Mouse (Mus musculus) ovary, adult 18-20 months (tissue): ENCODE data around the gene Agmo.

Experiments
- DNase-seq: peaks from one replicate; pipeline ENCODE4 v3.0.0; 2022; ENCODE audit warnings: low spot score, mixed read lengths

Gene Agmo

DNA sequence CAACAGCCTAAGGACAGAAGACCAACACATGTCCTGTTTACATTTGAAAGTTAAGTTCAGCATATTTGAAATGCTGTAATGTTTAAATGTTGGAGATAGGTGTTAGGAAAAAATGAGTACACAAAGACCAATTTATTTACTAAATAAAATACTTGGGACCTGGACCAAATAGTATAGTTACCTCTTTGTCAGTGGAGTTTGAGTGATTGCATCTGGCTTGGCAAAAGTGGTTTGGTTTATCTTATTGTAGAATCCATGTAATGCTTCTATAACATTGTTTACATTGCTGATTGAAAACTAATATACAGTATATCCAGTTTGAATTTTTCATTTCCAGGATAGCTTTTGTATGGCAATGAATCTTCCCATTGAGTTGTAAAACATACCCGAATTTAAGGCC, 193.0 kb downstream of the Agmo start:
- DNase-seq: no peak

DNA sequence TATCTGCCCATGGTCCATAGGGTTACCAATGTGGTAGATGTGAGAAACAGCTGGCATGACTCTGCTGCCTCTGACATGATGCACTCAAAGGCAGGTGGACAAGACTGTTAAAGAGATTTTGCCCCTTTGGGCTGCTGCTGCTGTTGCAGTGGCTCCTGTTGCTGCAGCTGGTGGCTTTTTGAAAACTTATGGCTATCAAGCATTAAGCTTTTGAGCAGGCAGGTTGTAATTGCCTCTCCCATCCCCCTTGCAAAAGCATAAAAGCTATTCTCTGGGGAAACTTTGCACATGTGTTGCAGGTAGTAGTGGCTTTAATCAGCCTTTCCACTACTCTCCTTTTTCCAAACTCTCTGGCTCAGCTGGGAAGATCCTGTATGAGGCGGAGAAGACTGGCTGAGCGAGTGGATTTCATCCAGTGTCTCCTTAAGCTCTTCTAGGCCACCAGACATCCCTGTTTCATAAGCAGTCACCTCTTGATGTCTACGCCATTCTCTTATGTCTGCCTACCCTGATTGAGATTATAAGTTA, 201.1 kb downstream of the Agmo start:
- no peak for DNase-seq

DNA sequence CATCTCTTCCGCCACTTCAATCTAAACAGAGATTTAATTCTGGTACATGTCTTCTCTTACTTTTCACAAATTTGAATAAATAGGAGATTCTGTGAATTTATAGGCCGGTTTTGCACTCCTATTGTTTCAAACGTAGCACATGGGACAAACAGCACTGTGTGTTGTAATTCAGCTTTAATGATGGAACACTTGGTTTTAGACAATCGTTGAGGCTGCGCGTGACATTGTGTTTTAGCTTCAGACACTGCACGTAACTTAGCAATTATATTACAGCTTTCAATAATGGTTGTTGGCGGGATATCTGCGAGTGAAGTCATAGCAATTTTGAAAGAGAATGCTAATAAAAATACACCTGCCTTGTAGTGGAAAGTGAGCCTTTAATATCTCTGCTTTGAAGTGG, 203.8 kb downstream of the Agmo start:
- DNase-seq: no peak

DNA sequence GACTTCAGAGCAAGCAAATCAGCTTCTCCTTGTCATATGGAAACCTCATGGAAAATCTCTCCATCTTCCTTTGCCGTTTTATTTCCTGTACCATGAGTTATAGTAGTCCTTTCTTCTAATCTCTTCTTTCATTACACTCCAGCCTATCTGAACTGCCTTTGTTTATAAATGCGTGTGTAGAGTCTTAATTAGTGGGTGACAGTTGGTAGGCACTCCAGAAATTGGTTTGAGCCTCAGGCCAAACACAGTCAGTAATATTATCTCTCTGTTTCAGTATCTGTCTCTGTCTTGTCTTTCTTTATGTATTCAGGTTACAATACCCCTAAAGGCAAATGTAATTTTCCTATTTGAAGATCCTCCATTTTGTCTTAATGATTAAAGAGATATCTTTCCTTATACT, 208.2 kb downstream of the Agmo start:
- no peak for DNase-seq

DNA sequence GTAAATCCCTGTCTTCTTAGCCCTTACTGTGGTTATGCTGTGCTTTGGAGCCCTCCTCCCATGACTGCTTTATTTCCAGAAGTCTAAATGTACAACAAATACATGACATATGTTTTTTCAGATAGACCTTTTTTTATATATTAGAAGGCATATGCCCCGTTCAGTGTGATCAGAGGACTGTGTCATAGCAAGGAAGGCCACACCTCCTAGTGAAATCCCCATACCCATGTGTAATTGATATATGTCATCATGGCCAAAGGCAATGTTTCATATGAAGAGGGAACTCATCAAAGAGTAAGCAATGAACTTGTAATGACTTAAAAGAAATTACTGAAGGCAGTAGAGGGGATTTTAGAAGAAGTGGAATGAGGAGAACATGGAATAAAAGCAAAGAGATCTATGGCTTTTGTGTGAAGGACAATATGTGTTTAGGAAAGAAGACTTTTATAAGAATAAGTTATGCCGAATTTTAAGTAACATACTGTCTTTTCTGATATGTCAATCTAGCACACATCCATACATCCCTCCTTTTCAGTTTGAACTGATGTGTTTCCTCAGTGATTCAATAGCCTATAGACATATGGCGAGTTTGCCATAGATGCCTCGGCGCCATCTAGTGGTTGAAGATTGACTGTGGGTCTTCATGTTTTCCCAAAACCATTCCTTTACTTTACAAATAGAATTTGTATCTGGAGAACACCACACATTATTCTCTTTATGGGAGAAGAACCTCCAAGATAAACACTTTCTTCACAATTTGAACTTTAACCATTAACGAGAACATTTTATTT, 209.1 kb downstream of the Agmo start:
- no peak for DNase-seq

DNA sequence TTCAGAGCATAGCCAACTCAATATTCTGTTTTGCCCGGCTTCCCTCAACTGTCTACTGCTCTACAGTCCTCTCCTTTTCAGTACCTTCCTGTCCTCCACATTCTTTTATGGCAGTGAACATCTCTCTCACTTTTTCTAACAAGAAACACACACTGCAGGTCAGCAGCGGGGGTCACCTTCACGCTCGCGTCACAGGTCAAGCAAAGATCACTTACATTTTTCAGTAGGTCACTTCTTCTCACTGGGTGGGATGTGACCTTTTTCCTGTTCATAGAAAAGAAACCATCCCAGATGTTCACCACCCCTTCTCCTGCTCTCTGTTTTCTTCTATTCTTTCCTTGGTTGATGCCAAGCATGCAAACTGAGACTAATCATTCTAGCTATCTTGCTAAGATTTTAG, 230.2 kb downstream of the Agmo start:
- no peak for DNase-seq

DNA sequence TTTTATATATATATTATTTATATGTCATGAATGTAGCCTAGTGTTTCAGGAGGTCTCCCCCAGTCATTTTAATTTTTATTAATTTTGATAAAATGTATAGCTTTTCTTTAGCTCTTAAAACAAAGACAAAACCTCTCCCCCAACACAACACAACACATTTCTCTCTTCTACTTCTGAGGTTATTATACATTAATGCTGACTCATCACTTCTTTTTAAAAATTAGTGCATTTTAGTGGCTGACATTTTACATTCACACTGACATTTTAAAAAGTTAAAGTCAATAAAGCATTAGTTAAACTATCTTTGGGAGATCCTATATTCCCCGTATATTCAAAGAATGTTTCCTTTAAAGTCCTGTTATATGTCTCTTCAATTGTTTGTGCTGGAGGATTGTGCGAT, 235.4 kb downstream of the Agmo start:
- DNase-seq: no peak

DNA sequence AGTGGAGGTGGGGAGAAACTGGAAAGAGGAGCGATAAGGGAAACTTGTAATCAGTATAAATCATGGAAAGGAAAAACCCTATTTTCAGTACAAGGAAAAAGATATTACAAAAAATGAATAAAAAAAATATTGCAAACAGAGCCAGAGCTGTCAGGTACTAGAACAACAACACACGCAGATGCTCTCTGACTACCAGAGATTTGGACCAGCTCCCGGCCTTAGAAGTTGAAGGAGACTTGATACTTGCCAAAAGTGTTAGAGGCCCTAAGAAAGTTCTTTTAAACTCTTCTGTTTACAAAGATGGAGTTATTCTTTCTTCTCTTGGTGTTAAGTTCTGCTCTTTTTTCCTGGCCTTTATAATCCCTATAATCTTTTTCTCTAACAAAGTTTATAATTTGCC, 246.6 kb downstream of the Agmo start:
- DNase-seq: no peak

DNA sequence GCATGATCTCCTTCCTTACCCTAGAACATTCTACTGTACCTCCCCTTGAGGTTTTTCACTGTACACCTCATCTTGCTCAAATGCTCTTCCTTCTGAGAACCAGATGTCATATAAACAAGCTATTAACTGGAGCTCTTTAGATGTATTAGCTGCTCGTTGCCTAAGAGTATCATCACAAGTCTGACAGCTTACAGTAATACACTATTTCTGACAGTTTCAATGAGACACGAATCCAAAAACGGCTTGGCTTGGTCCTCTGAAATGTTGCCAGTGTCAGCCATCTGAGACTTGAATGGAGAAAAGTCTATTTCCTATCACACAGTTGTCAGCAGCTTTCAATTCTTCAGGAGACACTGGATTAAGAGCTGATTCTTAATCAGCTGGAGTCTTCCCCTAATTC, 257.4 kb downstream of the Agmo start:
- DNase-seq: no peak

DNA sequence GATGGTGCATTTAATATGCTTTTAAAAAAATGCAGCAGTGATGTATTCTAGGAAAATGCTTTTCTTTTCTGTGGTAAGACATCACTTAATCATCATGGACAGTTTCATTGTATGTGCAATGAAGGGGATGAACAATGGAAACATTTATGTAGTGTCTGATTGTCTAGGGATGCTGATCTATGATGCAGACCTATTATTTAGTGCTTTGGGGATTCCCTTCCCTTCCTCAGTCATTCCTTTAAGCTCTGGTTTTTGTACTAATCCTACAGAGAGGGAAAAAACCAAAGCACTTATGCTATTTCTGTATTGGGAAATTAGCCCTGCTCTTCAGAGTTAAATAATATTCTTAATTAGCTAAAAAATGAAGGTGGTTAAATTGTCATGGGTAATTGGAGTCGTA, 266.0 kb downstream of the Agmo start:
- no peak for DNase-seq

DNA sequence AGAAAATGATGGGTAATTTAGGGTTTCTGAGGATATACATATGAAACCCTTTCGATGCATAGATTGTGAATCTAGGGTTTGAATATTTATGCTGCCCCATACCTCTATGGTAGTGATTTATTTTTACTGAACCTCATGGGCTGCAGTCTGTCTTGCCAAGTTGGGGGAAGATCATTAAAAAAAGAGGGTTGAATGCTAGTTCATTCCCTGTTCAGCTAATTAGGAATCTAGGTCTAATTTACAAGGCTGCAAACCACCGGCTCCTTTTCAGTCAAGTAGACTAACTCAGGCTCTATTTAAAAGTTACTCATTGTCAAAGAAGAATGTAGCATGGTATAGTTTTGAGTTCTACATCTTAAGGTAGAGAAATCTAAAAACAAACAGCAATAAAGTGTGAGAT, 266.4 kb downstream of the Agmo start:
- DNase-seq: no peak

DNA sequence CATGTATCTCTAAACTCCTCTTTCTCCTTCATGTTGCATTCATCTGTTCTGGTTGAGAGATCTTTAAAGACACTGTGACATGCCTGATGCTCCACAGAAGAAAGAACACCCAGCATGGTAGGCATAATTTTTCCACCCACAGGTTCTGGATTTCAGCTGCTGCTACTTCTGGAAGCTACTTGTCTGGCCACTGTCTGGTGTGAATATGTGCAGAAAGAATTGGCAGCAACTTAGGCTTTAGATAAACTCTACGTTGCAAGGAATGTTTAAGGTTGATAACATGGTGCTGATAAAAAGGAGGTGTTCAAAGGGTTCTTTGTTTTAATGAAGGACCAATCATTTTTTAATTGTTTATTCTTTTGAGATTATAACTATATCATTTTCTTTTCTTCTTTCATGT, 280.3 kb downstream of the Agmo start:
- no peak for DNase-seq

DNA sequence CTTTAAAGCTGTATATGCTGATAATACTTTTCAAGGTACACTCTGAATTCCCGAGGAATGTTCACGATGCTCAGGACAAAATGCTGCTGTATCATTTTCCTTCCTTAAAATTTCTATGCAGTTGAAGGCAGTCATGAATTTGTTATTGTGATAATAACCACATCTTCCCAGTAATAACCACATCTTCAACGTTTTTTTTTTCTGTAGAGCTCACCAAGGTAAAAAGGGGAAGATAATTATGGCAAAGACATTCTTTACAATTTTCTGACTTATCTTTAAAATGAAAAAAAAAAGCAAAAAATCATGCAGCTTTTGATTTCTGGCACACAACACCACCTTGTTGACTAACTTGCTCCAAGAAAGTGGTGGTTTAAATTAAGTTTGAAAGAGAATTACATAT, 283.2 kb downstream of the Agmo start:
- DNase-seq: no peak

DNA sequence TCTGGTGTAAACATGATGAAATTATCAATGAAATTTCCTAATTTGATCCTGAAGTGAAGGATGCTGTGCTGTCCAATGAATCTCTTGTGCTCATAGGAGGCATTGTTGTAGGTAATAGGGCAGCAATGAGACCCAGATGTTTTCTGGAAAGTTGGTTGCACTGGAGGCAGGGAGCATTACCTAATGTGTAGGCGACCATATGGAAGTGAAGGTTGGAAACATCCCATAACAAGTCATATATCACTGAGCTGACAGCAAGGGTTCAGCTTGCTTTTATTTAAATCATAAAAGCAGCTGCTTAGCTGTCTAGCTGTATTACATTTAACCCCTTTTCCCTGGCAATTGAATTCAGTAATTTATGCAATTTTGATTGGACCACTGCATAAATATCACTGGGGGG, 299.6 kb downstream of the Agmo start:
- no peak for DNase-seq

DNA sequence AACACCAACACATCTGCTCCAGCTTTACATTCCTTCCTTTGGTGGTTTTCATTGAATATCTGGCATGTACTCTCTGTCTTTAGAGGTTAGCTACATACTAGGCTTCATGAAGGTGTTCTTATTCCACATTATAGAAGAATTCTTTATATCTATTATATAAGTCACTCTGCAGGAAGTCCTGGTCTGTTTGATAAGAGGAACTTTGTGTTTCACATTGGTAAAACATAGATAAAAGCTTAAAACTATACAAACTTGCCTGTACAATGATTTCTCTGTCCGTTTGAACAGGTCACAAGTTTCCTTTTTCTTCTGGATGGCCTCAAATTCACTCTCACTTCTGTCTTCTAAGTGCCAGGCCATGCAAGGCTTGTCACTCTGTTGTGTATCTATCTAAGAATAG, 316.8 kb downstream of the Agmo start:
- no peak for DNase-seq

DNA sequence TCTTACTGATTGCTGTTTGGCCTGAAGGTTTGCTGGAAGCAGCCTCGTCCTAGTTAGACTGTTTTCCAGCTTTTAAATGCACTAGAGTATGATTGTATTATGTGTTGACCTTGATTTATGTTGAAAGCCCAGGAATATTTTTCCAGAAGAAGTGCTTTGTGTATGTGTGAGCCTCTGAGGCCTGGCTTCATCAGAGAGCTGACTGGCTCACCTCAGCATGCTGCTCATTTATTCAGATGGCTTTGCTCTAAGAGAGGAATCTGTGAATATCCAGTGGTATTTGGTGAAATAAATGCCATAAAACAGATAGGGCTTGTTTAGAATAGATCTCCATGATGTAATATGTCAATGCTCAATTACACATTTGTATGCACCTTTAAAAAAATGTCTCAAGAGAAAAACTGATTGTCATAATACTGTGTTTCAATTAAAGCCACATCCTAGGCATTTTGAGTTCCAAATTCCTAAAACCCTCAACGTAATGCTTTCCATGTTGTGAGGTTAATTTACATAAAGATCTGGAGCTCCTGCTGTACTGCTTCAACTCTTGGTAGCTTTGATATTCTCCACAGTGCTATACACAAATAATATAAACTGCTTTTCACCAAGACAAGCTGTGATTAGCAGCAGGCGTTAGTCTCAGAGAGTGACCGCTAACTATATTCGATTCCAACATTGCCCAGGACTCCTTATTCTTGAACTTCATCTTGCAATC, 324.6 kb downstream of the Agmo start:
- no peak for DNase-seq

DNA sequence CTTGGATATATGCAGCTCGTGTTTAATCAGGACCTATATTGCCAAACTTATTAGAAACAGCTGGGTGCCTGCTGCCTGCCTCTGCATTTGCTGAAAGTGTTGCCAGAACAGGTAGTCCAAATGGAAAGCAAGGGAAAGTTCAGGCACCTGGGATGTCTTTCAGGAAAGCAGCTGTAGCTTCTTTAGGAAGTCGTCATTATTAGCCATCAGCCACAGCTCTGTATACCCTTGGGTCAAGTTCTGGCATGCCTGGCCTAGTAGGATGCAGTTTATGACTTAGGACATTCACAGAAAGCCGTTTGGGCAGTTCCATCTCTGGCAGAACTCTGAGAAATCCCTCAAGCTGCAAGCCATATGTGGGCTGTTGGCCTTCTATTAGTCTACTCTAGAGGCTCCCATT, 330.5 kb downstream of the Agmo start:
- no peak for DNase-seq

DNA sequence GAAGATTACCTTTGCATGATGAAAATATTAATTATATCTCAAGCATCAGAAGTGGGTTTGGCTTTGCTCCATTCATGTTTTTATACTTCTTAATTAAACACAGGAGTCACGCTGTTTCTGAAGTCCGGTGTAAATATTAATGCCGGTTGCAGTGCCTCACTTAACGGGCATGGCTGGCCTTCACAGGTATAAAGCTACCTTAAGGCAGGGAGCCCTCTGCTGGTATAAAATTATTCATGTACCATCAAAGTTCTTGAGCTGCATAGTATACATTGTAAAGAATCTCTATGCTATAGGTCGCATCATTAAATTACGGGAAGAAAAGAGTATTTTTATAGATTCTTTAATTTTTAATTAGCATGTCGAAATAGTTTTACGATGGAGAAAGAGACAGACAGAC, 341.3 kb downstream of the Agmo start:
- no peak for DNase-seq

DNA sequence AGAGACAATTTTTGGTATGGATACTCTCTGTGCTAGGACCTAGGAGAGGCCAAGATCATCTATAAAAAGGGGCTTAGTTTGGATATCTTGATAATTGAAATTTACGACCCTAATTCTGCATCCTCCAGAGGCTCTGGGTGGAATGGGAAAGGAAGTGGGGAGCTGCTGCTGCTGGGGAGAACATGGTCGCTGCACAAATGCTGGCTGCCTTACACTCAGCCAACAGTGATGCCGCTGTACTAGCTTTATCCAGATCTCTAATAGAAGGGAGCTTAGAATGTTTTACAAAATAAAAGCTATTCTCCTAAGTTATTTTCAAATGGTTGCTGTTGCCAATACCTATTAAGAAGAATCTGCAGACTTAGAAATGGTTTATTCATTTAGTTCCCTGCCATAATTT, 351.4 kb downstream of the Agmo start:
- DNase-seq: no peak

DNA sequence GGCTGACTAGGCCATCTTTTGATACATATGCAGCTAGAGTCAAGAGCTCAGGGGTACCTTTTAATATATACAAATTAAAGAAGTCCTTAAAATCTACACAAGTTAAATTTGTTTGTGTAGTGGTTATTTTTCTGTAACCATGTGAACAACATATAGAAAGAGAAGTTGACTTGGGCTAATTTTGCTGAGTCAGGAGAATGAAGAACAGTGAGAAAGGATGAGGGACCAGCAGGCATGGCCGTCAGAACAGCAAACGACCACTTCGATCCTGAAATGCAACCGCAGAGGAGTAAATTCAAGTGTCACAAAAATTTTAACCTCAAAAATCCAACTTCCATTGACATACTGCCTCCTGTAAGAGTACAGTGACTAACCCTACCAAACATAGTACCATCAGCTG, 371.4 kb downstream of the Agmo start:
- DNase-seq: no peak

DNA sequence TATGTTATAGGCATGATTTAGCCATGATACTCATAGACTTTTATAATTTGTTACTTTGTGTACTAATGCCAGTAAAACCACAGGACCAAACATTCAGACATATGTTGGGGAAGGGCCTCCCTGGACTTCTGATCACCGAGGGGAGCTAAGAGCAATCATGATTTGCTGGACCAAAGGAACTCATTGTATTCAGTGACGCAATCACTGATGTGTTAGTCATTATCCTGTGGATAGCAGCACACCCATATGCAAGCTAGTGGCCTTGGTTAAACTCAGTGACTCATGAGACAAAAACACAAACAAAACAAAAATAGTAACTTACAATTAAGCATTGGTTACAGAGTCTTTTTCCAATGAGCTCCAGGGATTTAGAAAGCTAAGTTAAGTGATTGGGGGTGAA, 373.3 kb downstream of the Agmo start:
- no peak for DNase-seq

DNA sequence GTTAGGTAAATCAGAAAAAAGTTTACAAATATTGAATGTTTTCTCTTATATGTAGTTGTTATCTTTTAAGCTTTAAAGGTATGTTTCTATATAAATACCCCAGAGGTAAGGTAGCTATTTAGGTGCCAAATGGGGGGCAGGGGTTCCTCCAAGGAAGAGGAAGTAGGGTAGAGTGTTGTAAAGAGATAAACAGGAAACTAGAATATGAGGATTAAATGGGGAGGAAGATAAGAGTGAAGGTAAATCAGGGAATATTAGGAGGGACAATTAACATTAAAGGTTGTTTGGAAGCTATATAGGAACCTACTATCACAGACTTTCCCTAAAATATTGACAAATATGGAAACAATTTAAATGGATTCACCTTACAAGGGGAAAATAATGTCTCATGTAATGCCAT, 382.6 kb downstream of the Agmo start:
- DNase-seq: no peak
